In the genomic region with DNA sequence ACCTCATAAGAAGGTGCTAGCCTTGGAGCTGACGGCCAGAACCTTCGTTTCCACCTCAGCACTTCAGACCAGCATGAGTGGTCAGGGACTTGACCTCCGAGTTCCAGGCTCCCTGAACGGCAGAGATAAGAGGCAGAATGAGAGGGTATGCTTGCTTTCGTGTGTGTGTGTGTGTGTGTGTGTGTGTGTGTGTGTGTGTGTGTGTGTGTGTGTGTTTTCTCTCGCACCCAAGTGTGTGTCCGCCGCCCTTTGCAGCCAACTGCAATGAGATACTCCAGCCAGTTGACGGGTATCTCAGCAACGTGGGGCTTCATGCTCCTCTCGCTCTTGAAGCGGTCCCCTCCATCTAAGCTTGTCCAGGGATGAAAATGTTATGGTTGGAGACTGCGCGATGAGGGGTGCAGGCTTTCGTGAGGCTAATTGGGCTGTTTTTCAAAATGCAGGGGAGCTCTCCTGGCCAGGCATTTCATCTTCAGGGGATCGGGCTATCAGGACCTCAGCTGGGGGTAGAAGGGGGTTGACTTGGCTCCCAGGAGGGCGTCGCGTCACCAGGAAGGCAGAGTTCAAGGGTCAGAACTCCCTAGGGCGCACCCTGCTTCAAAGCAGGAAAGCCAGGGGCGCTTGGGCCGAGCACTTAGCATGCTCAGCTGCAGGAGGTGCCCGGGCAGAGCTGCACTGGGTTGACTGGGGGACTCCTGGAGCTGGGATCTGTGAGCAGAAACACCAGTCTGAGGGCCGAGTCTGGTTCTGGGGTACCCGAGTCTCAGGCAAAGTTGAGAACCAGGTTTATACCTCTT, we compare ENCODE assay signal across 8 mouse cellular contexts. TPM values are rescaled to one million over a fixed set of nuclear protein-coding genes. Genes with fewer than 3 reads are reported as not detected.
DNase-seq lines count a peak whose midpoint lies in the region; ATAC-seq lines count a peak whose summit lies in the region.

No protein-coding gene starts in this region.

- peak; percentile 9 to 17 for DNase-seq in layer of hippocampus, postnatal 10 days (ENCODE audit: low spot score in 2 of 2)
- DNase-seq in layer of hippocampus, adult 11-12 months (ENCODE audit: low spot score), result no peak
- DNase-seq in cerebellum, postnatal 25 days, result peak; percentile 60 to 62
- DNase-seq in hindbrain, embryonic 14.5 days (ENCODE audit: low spot score), result no peak
- peak; percentile 32 for DNase-seq in limb, embryonic 10.5 days (ENCODE audit: low spot score)
- DNase-seq in spleen, adult 12 weeks (ENCODE audit: low spot score), result no peak
- DNase-seq in urinary bladder, postnatal 25 days (ENCODE audit: low spot score), result no peak

- peaks cover 11% of the 10 kb centered on the region for H3K4me1 ChIP-seq in hindbrain, embryonic 14.5 days (replicated peaks; ENCODE audit: control insufficient read depth, insufficient read depth, low read length)
- H3K4me1 ChIP-seq in limb, embryonic 10.5 days, result peaks cover 23% of the 10 kb centered on the region
- H3K4me1 ChIP-seq in neural tube, embryonic 14.5 days (ENCODE audit: control insufficient read depth, insufficient read depth, low read length), result peaks cover 12% of the 10 kb centered on the region; the same call in 1 of the 2 replicates

- peak overlapping the region; percentile 59 for H3K9ac ChIP-seq in hindbrain, embryonic 14.5 days
- peak overlapping the region; percentile 61 for H3K9ac ChIP-seq in neural tube, embryonic 14.5 days (replicated peaks; ENCODE audit: low read depth, low read length)

- no peak overlapping the region for H3K27ac ChIP-seq in hindbrain, embryonic 14.5 days
- no peak overlapping the region for H3K27ac ChIP-seq in limb, embryonic 10.5 days
- no peak overlapping the region for H3K27ac ChIP-seq in neural tube, embryonic 14.5 days (ENCODE audit: low read depth, low read length)

- H3K27me3 ChIP-seq in hindbrain, embryonic 14.5 days (ENCODE audit: control insufficient read depth, insufficient read depth, low read length), result peaks cover 27% of the 10 kb centered on the region
- peaks cover 61% of the 10 kb centered on the region for H3K27me3 ChIP-seq in limb, embryonic 10.5 days (ENCODE audit: low read depth, poor library complexity, severe bottlenecking)
- H3K27me3 ChIP-seq in neural tube, embryonic 14.5 days (ENCODE audit: control insufficient read depth, insufficient read depth, low read length), result peaks cover 4% of the 10 kb centered on the region

- H3K4me3 ChIP-seq in hindbrain, embryonic 14.5 days (replicated peaks; ENCODE audit: low read length), result peak overlapping the region; percentile 56
- H3K4me3 ChIP-seq in limb, embryonic 10.5 days, result peak overlapping the region; percentile 57
- H3K4me3 ChIP-seq in neural tube, embryonic 14.5 days (ENCODE audit: low read depth, low read length), result peak overlapping the region; percentile 61

- 0 out of 2 replicates have a peak, but pooled peaks cover 3% of the 10 kb centered on the region for H3K9me3 ChIP-seq in hindbrain, embryonic 14.5 days (ENCODE audit: control insufficient read depth, low read length)
- H3K9me3 ChIP-seq in limb, embryonic 10.5 days (replicated peaks), result no peaks in the 10 kb centered on the region
- H3K9me3 ChIP-seq in neural tube, embryonic 14.5 days (ENCODE audit: control insufficient read depth, low read length), result no peaks in the 10 kb centered on the region

- H3K36me3 ChIP-seq in hindbrain, embryonic 14.5 days (replicated peaks; ENCODE audit: control insufficient read depth, insufficient read depth), result no peaks in the 10 kb centered on the region
- H3K36me3 ChIP-seq in limb, embryonic 10.5 days, result no peaks in the 10 kb centered on the region
- H3K36me3 ChIP-seq in neural tube, embryonic 14.5 days (ENCODE audit: control insufficient read depth, insufficient read depth, low read length), result no peaks in the 10 kb centered on the region

- WGBS in hindbrain, embryonic 14.5 days, result 3% methylated on average over 25 of the region's 25 CpGs
- WGBS in limb, embryonic 10.5 days, result 2% methylated on average over 25 of the region's 25 CpGs
- 2% methylated on average over 24 of the region's 25 CpGs for WGBS in neural tube, embryonic 14.5 days

- ATAC-seq in hindbrain, embryonic 14.5 days (ENCODE audit: low FRiP score), result no peak
- no peak for ATAC-seq in neural tube, embryonic 14.5 days (ENCODE audit: low read depth)

- H3K4me2 ChIP-seq in hindbrain, embryonic 14.5 days (replicated peaks), result peak overlapping the region; percentile 98
- H3K4me2 ChIP-seq in neural tube, embryonic 14.5 days (ENCODE audit: low read depth, low read length), result peak overlapping the region; percentile 100

RNA-seq across cellular contexts. Expression of gene Epb41l3, which starts 1.5 kb away (rescaled TPM):
- 100 to 1,000 TPM; 140 to 143 TPM for total RNA-seq in layer of hippocampus, postnatal 10 days (2021)
- 108 and 119 TPM in 2 replicates for polyA plus RNA-seq in hindbrain, embryonic 14.5 days (2014; fragmentation: Nextera tagmentation; extraction: Ambion mirVana)
- 39.9 and 58.5 TPM in 2 replicates for polyA plus RNA-seq in limb, embryonic 10.5 days (2016; fragmentation: Nextera tagmentation; extraction: Ambion mirVana)
- polyA plus RNA-seq in neural tube, embryonic 14.5 days (2014; fragmentation: Nextera tagmentation; extraction: Ambion mirVana), result 126 and 142 TPM in 2 replicates

Comparison
In these comparisons a context has a peak if more than half of its experiments do, and no peak if none do; other contexts are left out.
1. DNase-seq: peak in layer of hippocampus, postnatal 10 days (2 of 2), cerebellum, postnatal 25 days (2 of 2) and limb, embryonic 10.5 days (single experiment); none in layer of hippocampus, adult 11-12 months (single experiment), hindbrain, embryonic 14.5 days (single experiment), spleen, adult 12 weeks (single experiment) and urinary bladder, postnatal 25 days (single experiment).
2. Peak in every context shown above with its lines, with median percentiles within 50 percentile points of each other: H3K4me3 ChIP-seq.